Mouse (Mus musculus) gastrocnemius, adult 2 months (tissue): Measurements from ENCODE around the gene Gdi2. TPM values are rescaled to one million over a fixed set of nuclear protein-coding genes. Genes with fewer than 3 reads are reported as not detected.
A peak's percentile ranks its signal among the peaks of the same experiment; 100 is the strongest.

Source experiments
- DNase-seq: peaks from one replicate; pipeline ENCODE4 v3.0.0; 2022
- H3K27ac ChIP-seq: fragments of 200-600 bp; 2 replicates; pipeline ENCODE4 v1.8.1; 2022; ENCODE audit warnings: mild to moderate bottlenecking
- H3K4me3 ChIP-seq: fragments of 200-600 bp; 2 replicates; pipeline ENCODE4 v1.8.1; 2022; ENCODE audit warnings: mild to moderate bottlenecking, moderate library complexity
- CTCF ChIP-seq: fragments of 200-600 bp; IDR thresholded peaks from 2 replicates; pipeline ENCODE4 v1.8.1; 2022; ENCODE audit warnings: antibody characterized with exemption, mild to moderate bottlenecking, moderate library complexity
- intact Hi-C: fragments of 180-260 bp; cut with DNase I; formaldehyde crosslinking; loops from one replicate; pipeline ENCODE4 v1.15.1; 2025
- total RNA-seq, 2 experiments: library from RNA; stranded (reverse); gene quantifications; 2 replicates each; pipeline ENCODE4 v1.2.3; 2021

Gene Gdi2
- total RNA-seq, 2 experiments from 2014 or later, result 145 to 152 TPM

DNA sequence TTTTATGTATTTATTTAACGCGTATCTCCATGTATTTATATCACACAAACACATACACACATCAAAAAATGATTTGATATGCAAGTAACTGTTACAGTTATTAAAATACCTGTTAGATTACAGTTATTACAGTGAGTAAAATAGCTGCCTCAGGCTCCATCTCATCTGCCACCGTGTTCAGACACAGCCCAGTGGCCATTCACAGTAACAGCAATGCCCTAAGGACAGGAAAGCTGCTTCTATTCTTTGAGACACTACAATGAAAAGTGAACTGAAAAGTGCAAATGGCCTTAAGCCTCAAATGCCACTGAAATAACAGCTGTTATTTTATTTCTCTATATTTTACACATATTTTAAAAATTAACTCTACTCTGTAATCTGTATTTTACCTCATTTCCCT lies 52.9 kb downstream of the Gdi2 start:
- intact Hi-C loops, result no loop called here
- no peak overlapping the region for H3K27ac ChIP-seq

GRCm38 (mm10) chr13:3594311-3594710 lies 56.4 kb downstream of the Gdi2 start:
- TF ChIP-seq CTCF, result no peak
- no peak overlapping the region for H3K27ac ChIP-seq
- intact Hi-C loops, result no loop called here
- no peak overlapping the region for H3K4me3 ChIP-seq
- no peak for DNase-seq

More for the DNA sequence above, 52.9 kb downstream of the Gdi2 start:
- no peak overlapping the region for H3K4me3 ChIP-seq
- peak; percentile 29 for TF ChIP-seq CTCF
- DNase-seq, result no peak

GRCm38 (mm10) chr13:3596232-3596631 lies 58.4 kb downstream of the Gdi2 start:
- no peak overlapping the region for H3K4me3 ChIP-seq
- H3K27ac ChIP-seq, result no peak overlapping the region
- intact Hi-C loops, result no loop called here
- DNase-seq, result no peak
- TF ChIP-seq CTCF, result no peak

- intact Hi-C loops, result loop anchor here (2.0 kb wide), 1 partner anchor 73 kb away; no protein-coding TSS in a partner anchor
- Histone ChIP-seq H3K4me3 (peak overlapping the region; percentile 93), H3K27ac (peak overlapping the region; percentile 94)
- TF ChIP-seq CTCF, result no peak
- DNase-seq, result no peak
Measured at GRCm38 (mm10) chr13:3609780-3610117, 71.9 kb downstream of the Gdi2 start.

DNA sequence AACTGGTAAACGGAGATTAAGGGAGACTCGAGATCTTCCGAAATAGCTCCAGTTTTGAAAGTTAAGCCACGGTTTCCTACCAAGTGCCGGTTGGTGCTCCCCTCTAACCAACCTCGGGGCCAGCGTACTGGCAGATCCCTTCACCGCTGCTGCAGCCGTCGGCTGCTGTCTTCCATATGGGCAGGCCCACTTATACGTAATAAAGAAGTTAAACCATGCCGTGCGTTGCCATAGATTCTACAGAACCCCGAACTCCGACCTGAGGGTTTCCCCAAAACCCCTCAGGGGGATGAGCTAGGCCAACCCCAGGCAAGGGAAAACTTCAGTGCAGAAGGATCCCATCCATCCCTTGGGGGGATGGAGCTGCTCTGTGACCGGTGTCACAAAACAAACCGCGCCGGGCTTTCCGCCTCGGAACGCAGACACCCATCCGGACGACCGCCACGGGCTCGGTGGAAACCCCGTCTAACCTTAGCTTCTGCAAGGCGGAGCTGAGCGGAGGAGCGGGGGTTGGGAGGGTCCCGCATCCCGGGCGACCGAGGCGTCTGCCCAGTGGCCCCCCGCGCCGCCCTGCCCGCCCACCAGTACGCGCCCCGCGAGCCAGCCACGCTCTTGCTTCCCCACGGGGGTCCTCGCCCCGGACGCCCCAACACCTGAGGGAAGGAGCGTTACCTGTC lies 72.4 kb downstream of the Gdi2 start:
- Histone ChIP-seq H3K27ac (peak overlapping the region; percentile 94), H3K4me3 (peak overlapping the region; percentile 93)
- intact Hi-C loops, result loop anchor here (2.0 kb wide), 1 partner anchor 73 kb away; no protein-coding TSS in a partner anchor
- DNase-seq, result peak; percentile 54
- no peak for TF ChIP-seq CTCF

GRCm38 (mm10) chr13:3610795-3611438 lies 73.1 kb downstream of the Gdi2 start, which contains the start of gene Fam208b:
Gene Fam208b (minus strand): TSS chr13:3611108.
- H3K4me3 ChIP-seq, result peak within 1 kb of the TSS; percentile 93
- no peak for TF ChIP-seq CTCF
- H3K27ac ChIP-seq, result peak within 1 kb of the TSS; percentile 94
- intact Hi-C loops, result loop anchor here (2.0 kb wide), 1 partner anchor 74 kb away; no protein-coding TSS in a partner anchor
- DNase-seq, result peak; percentile 99

Other genes starting within 250 kb of the Gdi2 start
- 10 to 100 TPM in 1 of 2 experiments, 1 to 10 TPM in 1; 7.8 to 10.7 TPM for gene Fam208b, start 73.0 kb downstream of the Gdi2 start, total RNA-seq
- gene Asb13, start 96.0 kb downstream of the Gdi2 start, total RNA-seq, result 10 to 100 TPM; 11.6 to 12.2 TPM